Mouse (Mus musculus): ENCODE results near the gene Med9. TPM values are rescaled to one million over a fixed set of nuclear protein-coding genes. Genes with fewer than 3 reads are reported as not detected.

The Med9 gene
- 10 to 100 TPM; 41.8 to 46.7 TPM for total RNA-seq (2021)
- long read RNA-seq, experiment 1, transcript Med9-201 (2 exons, 1,920 nt), result major isoform, 71 of 83 reads
- long read RNA-seq, experiment 1, partial matches to known transcripts, result 12 of 83 reads
- long read RNA-seq, experiment 1, other reads (novel, unspliced or antisense), result 0 of 83 reads
- long read RNA-seq, experiment 2, transcript Med9-201 (2 exons, 1,920 nt), result major isoform, 77 of 83 reads
- long read RNA-seq, experiment 2, partial matches to known transcripts, result 6 of 83 reads
- long read RNA-seq, experiment 2, other reads (novel, unspliced or antisense), result 0 of 83 reads

DNA sequence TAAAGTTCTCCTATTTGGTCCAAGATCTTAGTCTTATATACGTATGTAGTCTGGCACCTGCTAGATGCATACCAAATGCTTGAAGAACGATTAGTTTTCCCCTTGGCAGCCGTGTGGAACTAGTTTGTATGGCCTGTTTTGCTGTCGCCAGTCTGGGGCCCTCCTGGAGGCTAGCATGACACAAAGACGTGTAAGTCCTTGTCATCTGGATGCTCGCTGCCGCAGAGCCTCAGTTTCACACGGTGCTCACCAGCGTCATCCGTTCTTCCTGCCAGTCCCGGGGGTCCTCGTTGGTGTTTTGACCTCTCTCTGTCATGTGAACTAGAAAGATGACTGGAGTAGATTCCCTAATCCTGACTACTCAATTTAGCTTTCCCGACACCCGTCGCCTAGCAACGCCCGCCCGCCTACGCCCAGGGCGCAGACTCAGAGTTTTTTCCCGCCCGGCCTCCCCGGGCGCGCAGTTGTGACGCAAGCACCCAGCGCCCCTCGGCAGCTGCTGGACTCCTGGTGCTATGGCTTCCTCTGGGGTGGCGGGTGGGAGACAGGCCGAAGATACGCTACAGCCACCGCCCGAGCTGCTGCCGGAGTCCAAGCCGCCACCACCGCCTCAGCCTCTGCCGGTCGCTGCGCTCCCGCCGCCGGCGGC, at the start of gene Med9:
Gene Med9 (plus strand): TSS at position 455 of the 649 bp plus-strand sequence.
- peak; percentile 97 to 98 for DNase-seq (ENCODE audit: low spot score in 2 of 2)

DNA sequence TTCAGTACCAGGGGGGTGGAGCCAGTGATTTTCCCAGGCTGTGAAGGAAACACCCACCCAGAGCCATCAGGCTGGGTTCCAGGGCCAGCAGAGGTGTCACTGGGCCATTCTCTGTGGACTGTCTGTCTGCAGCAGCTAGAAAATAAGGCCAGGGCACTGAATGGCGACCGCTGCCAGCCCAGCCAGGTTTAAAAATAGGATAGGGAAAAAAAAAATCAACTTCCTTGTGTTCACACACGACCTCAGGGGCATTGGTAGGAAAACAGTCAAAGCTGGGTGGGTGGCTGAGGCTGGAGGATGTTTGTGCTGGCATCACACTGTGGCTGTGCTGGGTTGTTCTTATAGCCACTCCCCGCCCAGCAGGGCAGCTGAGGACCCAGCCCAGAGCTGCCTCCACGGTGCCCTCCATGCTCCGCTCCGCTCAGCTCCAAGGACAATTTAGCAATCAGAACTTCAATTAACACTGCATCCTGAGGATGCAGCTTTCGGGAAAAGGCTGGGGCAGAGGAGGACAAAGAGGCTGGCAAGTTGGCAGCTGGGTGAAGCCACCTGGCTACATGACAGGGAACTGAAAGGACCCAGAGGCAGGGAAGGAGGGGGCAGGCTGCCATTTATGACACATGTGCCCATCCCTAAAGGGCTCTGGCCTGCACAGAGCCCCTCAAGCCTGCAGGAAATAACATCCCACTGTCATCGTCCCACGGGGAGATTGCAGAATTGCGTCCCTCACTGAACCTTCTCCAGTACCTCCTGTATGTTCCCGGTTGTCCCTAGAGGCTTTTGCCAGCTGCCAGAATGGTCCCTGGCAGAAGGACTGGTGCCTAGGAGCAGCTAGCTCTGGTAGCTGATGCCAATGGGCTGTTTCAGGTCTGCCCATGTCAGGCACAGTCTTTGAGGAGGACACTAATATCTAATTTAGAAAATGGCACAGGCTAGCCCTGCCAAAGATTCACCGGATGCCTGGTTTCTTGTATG, 48.0 kb upstream of the Med9 start:
- DNase-seq (ENCODE audit: low spot score in 2 of 2), result no peak

DNA sequence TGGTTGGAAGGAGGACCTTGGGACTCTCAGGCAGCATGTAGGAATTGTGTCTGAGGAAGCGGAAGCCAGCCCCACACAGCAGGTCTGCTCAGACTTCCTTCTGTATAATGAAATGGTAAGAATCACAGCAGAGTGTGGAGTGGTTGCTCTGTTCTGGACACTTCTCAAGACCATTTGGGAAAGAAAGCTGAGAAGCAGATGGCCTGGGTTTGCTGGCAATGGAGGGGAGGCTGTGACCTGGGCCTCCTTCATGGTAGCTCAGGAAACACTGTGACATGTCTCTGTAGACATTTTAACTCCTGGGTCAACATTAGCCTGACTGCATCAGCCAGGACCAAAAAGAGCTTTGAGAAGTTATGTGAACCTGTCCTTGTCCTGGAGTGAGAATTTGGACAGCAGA, 47.0 kb upstream of the Med9 start:
- DNase-seq (ENCODE audit: low spot score in 2 of 2), result no peak

GRCm38 (mm10) chr11:59902045-59902726, 45.8 kb upstream of the Med9 start:
- DNase-seq (ENCODE audit: low spot score in 2 of 2), result no peak

- DNase-seq (ENCODE audit: low spot score in 2 of 2), result no peak
Measured at GRCm38 (mm10) chr11:59906521-59907123, 41.4 kb upstream of the Med9 start.

GRCm38 (mm10) chr11:59908446-59908845, 39.6 kb upstream of the Med9 start:
- DNase-seq (ENCODE audit: low spot score in 2 of 2), result no peak

DNA sequence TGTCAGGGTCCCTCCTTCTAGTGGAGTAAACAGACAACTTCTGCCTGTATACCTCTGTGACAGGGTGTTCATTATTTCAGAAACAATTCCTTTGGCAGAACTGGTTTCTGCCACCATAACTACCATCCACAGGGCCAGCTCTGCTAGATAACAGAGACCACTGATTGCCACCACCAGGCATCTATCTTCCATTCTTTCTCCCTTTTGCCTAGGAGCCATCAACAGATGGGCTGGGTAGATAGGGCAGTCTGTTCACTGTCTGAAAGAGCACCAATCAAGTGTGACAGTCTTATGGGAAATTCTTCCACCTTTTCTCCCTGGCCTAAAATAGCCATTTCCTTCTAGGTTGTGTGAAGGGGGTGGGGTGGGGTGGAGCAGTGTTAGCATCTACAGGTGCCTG, 37.4 kb upstream of the Med9 start:
- DNase-seq (ENCODE audit: low spot score in 2 of 2), result no peak

DNA sequence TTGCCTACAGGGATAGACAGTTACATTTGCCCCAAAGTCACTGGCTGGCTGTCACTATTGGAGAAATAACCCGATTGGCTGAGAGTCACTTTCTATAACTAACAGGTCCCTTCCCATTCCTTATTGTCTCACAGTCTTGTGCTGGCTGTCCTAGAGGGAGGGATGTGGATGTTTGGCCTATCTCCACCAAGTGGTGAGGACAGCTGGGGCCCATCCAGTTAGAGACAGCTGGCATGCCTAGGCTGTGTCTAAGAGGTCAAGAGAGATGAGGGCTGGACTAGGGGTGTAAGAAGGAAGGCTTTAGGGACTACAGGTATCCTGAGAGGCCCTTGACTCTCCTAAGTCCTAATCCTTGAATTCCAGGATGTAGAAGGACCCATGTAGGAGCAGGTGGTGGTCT, 36.5 kb upstream of the Med9 start:
- no peak for DNase-seq (ENCODE audit: low spot score in 2 of 2)

GRCm38 (mm10) chr11:59913702-59914101, 34.3 kb upstream of the Med9 start:
- DNase-seq (ENCODE audit: low spot score in 2 of 2), result no peak

GRCm38 (mm10) chr11:59918014-59918413, 30.0 kb upstream of the Med9 start:
- DNase-seq (ENCODE audit: low spot score in 2 of 2), result no peak

- no peak for DNase-seq (ENCODE audit: low spot score in 2 of 2)
Measured at GRCm38 (mm10) chr11:59919401-59919800, 28.6 kb upstream of the Med9 start.

DNA sequence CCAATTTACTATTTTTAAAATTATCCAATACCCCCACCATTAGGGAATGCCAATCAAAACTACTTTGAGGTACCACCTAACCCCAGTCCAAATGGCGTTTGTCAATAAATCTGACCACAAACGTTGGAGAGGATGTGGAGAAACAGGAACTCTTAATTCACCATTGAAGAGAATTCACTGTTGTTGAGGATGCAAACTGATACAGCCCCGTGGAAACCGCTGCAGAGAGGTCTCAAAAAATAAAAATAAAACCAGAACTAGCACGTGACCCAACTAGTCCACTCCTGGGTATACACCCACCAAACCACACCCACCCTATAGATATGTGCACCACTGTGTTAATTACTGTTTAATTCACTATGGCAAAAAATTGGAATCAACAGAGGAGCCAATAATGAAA, 27.7 kb upstream of the Med9 start:
- no peak for DNase-seq (ENCODE audit: low spot score in 2 of 2)

- DNase-seq (ENCODE audit: low spot score in 2 of 2), result no peak
Measured at GRCm38 (mm10) chr11:59921265-59921664, 26.7 kb upstream of the Med9 start.

DNA sequence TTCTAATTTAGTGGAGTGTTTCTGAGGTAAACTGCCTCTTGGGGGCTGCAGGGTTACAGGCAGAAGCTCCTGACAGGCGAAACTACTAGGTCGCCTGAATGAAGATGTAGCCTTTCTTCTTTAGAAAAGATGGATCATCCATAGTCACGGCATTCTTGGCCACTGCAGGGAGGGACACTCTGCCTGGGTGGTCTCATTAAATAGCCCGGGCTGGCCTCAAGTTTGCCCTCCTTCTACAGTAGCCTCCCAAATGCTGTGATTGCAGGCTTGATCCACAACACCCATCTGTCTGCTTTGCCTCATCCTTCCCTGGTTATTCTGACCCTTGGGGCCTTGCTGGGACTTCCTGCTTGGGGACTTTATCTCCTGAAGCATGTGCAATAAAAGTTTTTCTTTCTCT, 18.0 kb upstream of the Med9 start:
- DNase-seq (ENCODE audit: low spot score in 2 of 2), result no peak

GRCm38 (mm10) chr11:59932560-59933337, 15.3 kb upstream of the Med9 start:
- DNase-seq (ENCODE audit: low spot score in 2 of 2), result no peak

GRCm38 (mm10) chr11:59933943-59934342, 14.1 kb upstream of the Med9 start:
- no peak for DNase-seq (ENCODE audit: low spot score in 2 of 2)

DNA sequence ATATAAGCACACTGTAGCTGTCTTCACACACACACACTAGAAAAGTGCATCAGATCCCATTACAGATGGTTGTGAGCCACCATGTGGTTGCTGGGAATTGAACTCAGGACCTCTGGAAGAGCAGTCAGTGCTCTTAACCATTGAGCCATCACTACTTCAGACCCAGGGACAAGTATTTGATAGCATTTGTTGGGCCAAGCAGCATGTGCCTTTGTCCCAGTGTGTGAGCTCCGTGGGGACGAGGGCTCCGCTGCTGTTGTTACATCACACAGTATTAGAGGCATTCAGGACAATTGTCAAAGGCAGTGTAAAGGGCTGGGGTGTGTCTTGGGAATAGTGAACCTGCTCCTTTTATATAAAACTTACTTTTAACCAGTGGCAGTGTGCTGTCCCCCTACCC, 11.0 kb upstream of the Med9 start:
- no peak for DNase-seq (ENCODE audit: low spot score in 2 of 2)

- DNase-seq (ENCODE audit: low spot score in 2 of 2), result no peak
Measured at GRCm38 (mm10) chr11:59937615-59938014, 10.4 kb upstream of the Med9 start.

DNA sequence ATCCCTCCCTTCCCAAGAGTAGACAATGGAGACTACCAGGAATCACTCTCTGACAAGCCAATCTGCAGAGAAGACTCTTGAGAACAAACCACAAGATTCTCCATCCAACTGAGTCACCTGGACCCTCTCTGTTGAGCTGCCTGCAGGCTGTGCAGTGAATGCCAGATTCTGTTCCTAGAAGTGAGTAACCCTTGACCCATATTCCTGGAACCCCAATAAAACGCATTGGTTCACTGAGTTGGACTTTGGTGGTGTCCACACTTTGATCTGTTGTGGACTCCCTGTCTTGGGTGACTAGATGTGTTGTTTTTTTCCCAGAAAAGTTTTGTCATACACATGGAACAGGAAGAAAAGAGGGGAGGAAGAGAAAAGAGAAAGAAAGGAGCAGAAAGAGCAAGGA, 8.2 kb upstream of the Med9 start:
- DNase-seq (ENCODE audit: low spot score in 2 of 2), result no peak

GRCm38 (mm10) chr11:59940645-59941044, 7.4 kb upstream of the Med9 start:
- DNase-seq (ENCODE audit: low spot score in 2 of 2), result no peak

Measured in left cerebral cortex, adult 18-20 months (tissue).